Mouse (Mus musculus): ENCODE measurements around the gene Gm4792. TPM values are rescaled to one million over a fixed set of nuclear protein-coding genes. Genes with fewer than 3 reads are reported as not detected.

The Gm4792 gene
- polyA plus RNA-seq, 1 experiment from 2014 or later = not detected

GRCm38 (mm10) chr10:94332358-94333137, 34.0 kb upstream of the Gm4792 start:
- Histone ChIP-seq H3K27me3 (replicated peaks; ENCODE audit: low read depth, poor library complexity, severe bottlenecking) (no peaks in the 10 kb centered on the region), H3K4me1 (peaks cover 6% of the 10 kb centered on the region; the same call in 1 of the 2 replicates), H3K27ac (replicated peaks) (no peak overlapping the region), H3K9me3 (no peaks in the 10 kb centered on the region), H3K4me3 (no peak overlapping the region), H3K36me3 (replicated peaks) (no peaks in the 10 kb centered on the region)
- WGBS = 84% methylated on average over 16 of the region's 16 CpGs
- no peak for DNase-seq (ENCODE audit: low spot score)

- H3K36me3 ChIP-seq (replicated peaks) = no peaks in the 10 kb centered on the region
- no peaks in the 10 kb centered on the region for H3K9me3 ChIP-seq
- no peak for DNase-seq (ENCODE audit: low spot score)
- no peak overlapping the region for H3K27ac ChIP-seq (replicated peaks)
- H3K4me1 ChIP-seq = peaks cover 6% of the 10 kb centered on the region; the same call in 1 of the 2 replicates
- no peaks in the 10 kb centered on the region for H3K27me3 ChIP-seq (replicated peaks; ENCODE audit: low read depth, poor library complexity, severe bottlenecking)
- 72% methylated on average over 5 of the region's 5 CpGs for WGBS
- H3K4me3 ChIP-seq = no peak overlapping the region
Observed at GRCm38 (mm10) chr10:94329962-94330361, 31.5 kb upstream of the Gm4792 start.

- 54% methylated on average over 4 of the region's 4 CpGs for WGBS
- Histone ChIP-seq H3K4me1 (peaks cover 3% of the 10 kb centered on the region; the same call in 1 of the 2 replicates), H3K27ac (replicated peaks) (no peak overlapping the region)
Observed at GRCm38 (mm10) chr10:94318574-94318973, 20.1 kb upstream of the Gm4792 start.

GRCm38 (mm10) chr10:94313146-94313545, 14.6 kb upstream of the Gm4792 start:
- Histone ChIP-seq H3K27me3 (replicated peaks; ENCODE audit: low read depth, poor library complexity, severe bottlenecking) (peaks cover 44% of the 10 kb centered on the region), H3K27ac (replicated peaks) (no peak overlapping the region), H3K4me3 (no peak overlapping the region), H3K9me3 (0 out of 2 replicates have a peak, but pooled peaks cover 7% of the 10 kb centered on the region), H3K4me1 (peaks cover 19% of the 10 kb centered on the region), H3K36me3 (replicated peaks) (no peaks in the 10 kb centered on the region)
- DNase-seq (ENCODE audit: low spot score) = no peak
- 79% methylated on average over 4 of the region's 4 CpGs for WGBS

More at GRCm38 (mm10) chr10:94318574-94318973, 20.1 kb upstream of the Gm4792 start:
- no peak for DNase-seq (ENCODE audit: low spot score)
- no peak overlapping the region for H3K4me3 ChIP-seq
- H3K27me3 ChIP-seq (replicated peaks; ENCODE audit: low read depth, poor library complexity, severe bottlenecking) = peaks cover 8% of the 10 kb centered on the region
- no peaks in the 10 kb centered on the region for H3K9me3 ChIP-seq
- no peaks in the 10 kb centered on the region for H3K36me3 ChIP-seq (replicated peaks)

- H3K36me3 ChIP-seq (replicated peaks) = no peaks in the 10 kb centered on the region
- peak overlapping the region; percentile 57 for H3K4me3 ChIP-seq
- H3K4me1 ChIP-seq = peaks cover 19% of the 10 kb centered on the region
- H3K27me3 ChIP-seq (replicated peaks; ENCODE audit: low read depth, poor library complexity, severe bottlenecking) = peaks cover 44% of the 10 kb centered on the region
- WGBS = under 1% methylated on average over 45 of the region's 45 CpGs
- DNase-seq (ENCODE audit: low spot score) = peak; percentile 60
- 0 out of 2 replicates have a peak, but pooled peaks cover 7% of the 10 kb centered on the region for H3K9me3 ChIP-seq
- peak overlapping the region; percentile 26; the same call in 1 of the 2 replicates for H3K27ac ChIP-seq (replicated peaks)
Observed at GRCm38 (mm10) chr10:94312007-94312715, 13.7 kb upstream of the Gm4792 start.

GRCm38 (mm10) chr10:94311511-94312006, 13.1 kb upstream of the Gm4792 start, which contains the start of gene Tmcc3:
TSS of gene Tmcc3 (plus strand) at chr10:94311949.
- Histone ChIP-seq H3K4me1 (peaks cover 18% of the 10 kb centered on the region), H3K27me3 (replicated peaks; ENCODE audit: low read depth, poor library complexity, severe bottlenecking) (peaks cover 44% of the 10 kb centered on the region), H3K9me3 (0 out of 2 replicates have a peak, but pooled peaks cover 7% of the 10 kb centered on the region), H3K27ac (replicated peaks) (peak within 1 kb of the TSS; percentile 26; the same call in 1 of the 2 replicates), H3K4me3 (peak within 1 kb of the TSS; percentile 57), H3K36me3 (replicated peaks) (no peaks in the 10 kb centered on the region)
- 3% methylated on average over 19 of the region's 19 CpGs for WGBS
- DNase-seq (ENCODE audit: low spot score) = no peak

GRCm38 (mm10) chr10:94310499-94311267, 12.2 kb upstream of the Gm4792 start:
- DNase-seq (ENCODE audit: low spot score) = no peak
- Histone ChIP-seq H3K27me3 (replicated peaks; ENCODE audit: low read depth, poor library complexity, severe bottlenecking) (peaks cover 44% of the 10 kb centered on the region), H3K4me1 (peaks cover 16% of the 10 kb centered on the region), H3K36me3 (replicated peaks) (no peaks in the 10 kb centered on the region), H3K4me3 (no peak overlapping the region), H3K27ac (replicated peaks) (no peak overlapping the region), H3K9me3 (0 out of 2 replicates have a peak, but pooled peaks cover 7% of the 10 kb centered on the region)
- 50% methylated on average over 9 of the region's 9 CpGs for WGBS

- DNase-seq (ENCODE audit: low spot score) = peak; percentile 59
Observed at GRCm38 (mm10) chr10:94305526-94305925, 7.0 kb upstream of the Gm4792 start.

GRCm38 (mm10) chr10:94304064-94304657, 5.7 kb upstream of the Gm4792 start:
- H3K27ac ChIP-seq (replicated peaks) = no peak overlapping the region
- H3K36me3 ChIP-seq (replicated peaks) = no peaks in the 10 kb centered on the region
- H3K4me3 ChIP-seq = no peak overlapping the region
- 0 out of 2 replicates have a peak, but pooled peaks cover 7% of the 10 kb centered on the region for H3K9me3 ChIP-seq
- no peaks in the 10 kb centered on the region for H3K4me1 ChIP-seq
- WGBS = 84% methylated on average over 9 of the region's 9 CpGs
- H3K27me3 ChIP-seq (replicated peaks; ENCODE audit: low read depth, poor library complexity, severe bottlenecking) = no peaks in the 10 kb centered on the region
- no peak for DNase-seq (ENCODE audit: low spot score)

More at GRCm38 (mm10) chr10:94305526-94305925, 7.0 kb upstream of the Gm4792 start:
- Histone ChIP-seq H3K4me1 (no peaks in the 10 kb centered on the region), H3K9me3 (0 out of 2 replicates have a peak, but pooled peaks cover 7% of the 10 kb centered on the region), H3K36me3 (replicated peaks) (no peaks in the 10 kb centered on the region), H3K4me3 (no peak overlapping the region), H3K27me3 (replicated peaks; ENCODE audit: low read depth, poor library complexity, severe bottlenecking) (peaks cover 5% of the 10 kb centered on the region), H3K27ac (replicated peaks) (no peak overlapping the region)
- WGBS = 65% methylated on average over 5 of the region's 5 CpGs

- H3K4me3 ChIP-seq = no peak overlapping the region
- 92% methylated on average over 2 of the region's 2 CpGs for WGBS
- peaks cover 15% of the 10 kb centered on the region for H3K4me1 ChIP-seq
Observed at GRCm38 (mm10) chr10:94299301-94299700, 798 bp upstream of the Gm4792 start.

GRCm38 (mm10) chr10:94295923-94296605, 2.4 kb downstream of the Gm4792 start:
- no peak overlapping the region for H3K4me3 ChIP-seq
- H3K36me3 ChIP-seq (replicated peaks) = no peaks in the 10 kb centered on the region
- H3K27ac ChIP-seq (replicated peaks) = no peak overlapping the region
- no peaks in the 10 kb centered on the region for H3K9me3 ChIP-seq
- no peaks in the 10 kb centered on the region for H3K27me3 ChIP-seq (replicated peaks; ENCODE audit: low read depth, poor library complexity, severe bottlenecking)
- DNase-seq (ENCODE audit: low spot score) = no peak
- WGBS = 92% methylated on average over 5 of the region's 5 CpGs
- peaks cover 29% of the 10 kb centered on the region for H3K4me1 ChIP-seq

More at GRCm38 (mm10) chr10:94299301-94299700, 798 bp upstream of the Gm4792 start:
- H3K27ac ChIP-seq (replicated peaks) = no peak overlapping the region
- H3K36me3 ChIP-seq (replicated peaks) = no peaks in the 10 kb centered on the region
- H3K27me3 ChIP-seq (replicated peaks; ENCODE audit: low read depth, poor library complexity, severe bottlenecking) = no peaks in the 10 kb centered on the region
- H3K9me3 ChIP-seq = no peaks in the 10 kb centered on the region
- DNase-seq (ENCODE audit: low spot score) = no peak
